Mouse (Mus musculus) testis, adult 2 months (tissue): ENCODE measurements around the gene Oaz2. TPM values are rescaled to one million over a fixed set of nuclear protein-coding genes. Genes with fewer than 3 reads are reported as not detected.

Source experiments
- H3K27ac ChIP-seq: fragments of 200-500 bp; 2 replicates; pipeline ENCODE4 v1.5.1; 2012; ENCODE audit warnings: low read depth, low read length; ENCODE audit not compliant: control insufficient read depth, insufficient read depth
- H3K27me3 ChIP-seq: fragments of 200-500 bp; 2 replicates; pipeline ENCODE4 v1.6.1; 2012; ENCODE audit warnings: mild to moderate bottlenecking, low read length, moderate library complexity; ENCODE audit not compliant: control insufficient read depth, insufficient read depth
- H3K36me3 ChIP-seq: fragments of 200-500 bp; 2 replicates; pipeline ENCODE4 v1.6.1; 2012; ENCODE audit warnings: mild to moderate bottlenecking, low read length; ENCODE audit not compliant: control insufficient read depth, insufficient read depth
- H3K4me1 ChIP-seq: fragments of 200-500 bp; 2 replicates; pipeline ENCODE4 v1.6.1; 2012; ENCODE audit warnings: low read length; ENCODE audit not compliant: control insufficient read depth, insufficient read depth
- H3K4me3 ChIP-seq: fragments of 200-500 bp; 2 replicates; pipeline ENCODE4 v1.5.1; 2012; ENCODE audit warnings: low read depth, mild to moderate bottlenecking, low read length, moderate library complexity, mixed read lengths; ENCODE audit not compliant: control insufficient read depth
- CTCF ChIP-seq: fragments of 200-500 bp; IDR thresholded peaks from 2 replicates; pipeline ENCODE4 v1.5.1; 2012; ENCODE audit warnings: low read depth, mild to moderate bottlenecking, inconsistent platforms, low read length, moderate library complexity; ENCODE audit not compliant: control insufficient read depth, insufficient read depth, insufficient replicate concordance
- POLR2A ChIP-seq: fragments of 200-500 bp; IDR thresholded peaks from 2 replicates; pipeline ENCODE4 v1.6.1; 2012; ENCODE audit warnings: low read depth, mild to moderate bottlenecking, inconsistent platforms, low read length, moderate library complexity; ENCODE audit not compliant: control insufficient read depth
- polyA plus RNA-seq: library from polyadenylated mRNA; depleted of rRNA; stranded (reverse); fragments of >200 nt; gene quantifications from 2 replicates; pipeline ENCODE4 v1.2.3, GENCODE M21; 2012

Gene Oaz2
- polyA plus RNA-seq, 1 experiment = 147 TPM

DNA sequence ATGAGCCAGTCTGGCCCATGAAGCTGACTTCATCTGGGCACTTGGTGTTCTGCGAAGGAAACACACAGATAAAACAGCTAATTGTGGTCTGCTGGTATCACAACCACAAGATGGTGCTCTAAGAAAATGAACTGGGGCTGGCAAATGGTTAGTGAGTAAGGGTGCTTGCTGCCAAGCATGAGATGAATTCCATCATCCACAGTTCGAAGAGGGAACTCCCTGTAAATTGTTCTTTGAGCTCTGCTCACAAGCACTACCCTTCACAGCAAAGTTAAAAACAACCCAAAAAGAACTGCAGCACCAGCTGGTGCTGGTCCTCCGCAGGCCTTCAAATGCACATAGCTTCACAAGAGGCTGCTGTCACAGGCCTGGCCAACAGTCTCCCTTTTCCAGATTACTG lies 27.8 kb downstream of the Oaz2 start:
- peak overlapping the region; percentile 3 for H3K27ac ChIP-seq

DNA sequence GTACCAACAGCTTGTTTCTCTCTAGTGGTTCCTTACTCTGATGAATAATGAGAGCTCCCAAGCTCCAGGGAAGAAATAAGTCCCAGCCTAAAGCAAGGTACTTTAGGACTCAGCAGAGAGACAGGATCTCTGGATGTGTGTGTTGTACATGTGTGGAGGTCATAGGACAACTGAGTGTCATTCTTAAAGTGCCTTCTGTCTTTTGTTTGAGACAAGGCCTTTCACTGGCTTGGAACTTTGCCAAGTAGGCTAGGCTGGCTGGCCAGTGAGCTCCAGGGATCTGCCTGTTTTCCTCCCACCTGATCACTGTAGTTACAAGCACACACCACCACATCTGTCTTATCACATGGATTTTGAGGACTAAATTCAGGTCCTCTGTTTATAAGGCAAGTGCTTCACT lies 28.5 kb downstream of the Oaz2 start:
- no peak overlapping the region for H3K4me3 ChIP-seq
- peaks cover 1% of the 10 kb centered on the region for H3K36me3 ChIP-seq
- H3K27ac ChIP-seq = no peak overlapping the region
- no peak for TF ChIP-seq POLR2A
- no peak for TF ChIP-seq CTCF
- H3K4me1 ChIP-seq = peaks cover 2% of the 10 kb centered on the region; the same call in 1 of the 2 replicates
- no peaks in the 10 kb centered on the region for H3K27me3 ChIP-seq

More for the DNA sequence above, 27.8 kb downstream of the Oaz2 start:
- H3K27me3 ChIP-seq = no peaks in the 10 kb centered on the region
- peaks cover 2% of the 10 kb centered on the region; the same call in 1 of the 2 replicates for H3K4me1 ChIP-seq
- TF ChIP-seq POLR2A (no peak), CTCF (no peak)
- H3K4me3 ChIP-seq = peak overlapping the region; percentile 52
- no peaks in the 10 kb centered on the region; the same call in 1 of the 2 replicates for H3K36me3 ChIP-seq

DNA sequence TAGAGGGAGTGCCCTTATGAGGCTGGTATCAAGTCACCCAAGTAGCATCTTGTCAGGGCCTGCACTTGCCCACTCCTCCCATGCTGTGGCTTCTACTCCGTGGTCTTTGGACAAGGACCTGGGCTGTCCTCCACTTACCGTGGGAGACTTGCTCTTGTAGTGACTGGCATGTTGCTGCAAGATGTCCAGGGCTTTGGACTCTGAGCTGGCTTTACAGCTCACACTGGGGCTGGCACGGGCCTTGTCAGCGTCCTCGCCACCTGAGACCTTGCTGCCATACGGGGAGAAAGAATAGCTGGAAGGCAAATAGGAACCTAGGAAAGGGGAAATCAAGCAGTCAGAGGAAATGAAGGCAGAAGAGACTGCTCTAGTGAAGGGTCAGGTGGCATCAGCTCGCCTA lies 29.6 kb downstream of the Oaz2 start:
- no peak for TF ChIP-seq CTCF
- TF ChIP-seq POLR2A = no peak
- no peak overlapping the region for H3K27ac ChIP-seq
- peaks cover 1% of the 10 kb centered on the region for H3K36me3 ChIP-seq

DNA sequence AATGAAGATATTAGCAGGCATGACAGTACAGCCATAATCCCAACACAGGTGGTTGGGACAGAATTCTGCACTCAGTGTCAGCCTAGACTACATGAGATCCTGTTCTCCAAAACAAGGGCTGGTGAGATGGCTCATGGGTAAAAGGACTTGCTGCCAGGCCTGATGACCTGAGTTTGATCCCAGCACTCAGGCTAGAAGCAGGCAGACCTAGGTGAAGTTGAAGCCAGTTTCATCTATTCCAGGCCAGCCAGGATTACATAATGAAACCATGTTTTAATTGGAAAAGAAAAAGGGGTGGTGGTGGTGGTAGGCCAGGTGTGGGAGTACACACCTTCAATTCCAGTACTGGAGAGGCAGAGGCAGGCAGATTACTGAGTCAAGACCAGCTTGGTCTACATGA lies 30.2 kb downstream of the Oaz2 start:
- peaks cover 1% of the 10 kb centered on the region for H3K36me3 ChIP-seq
- no peak overlapping the region for H3K4me3 ChIP-seq
- TF ChIP-seq POLR2A = no peak
- no peak for TF ChIP-seq CTCF
- H3K4me1 ChIP-seq = peaks cover 2% of the 10 kb centered on the region; the same call in 1 of the 2 replicates
- H3K27ac ChIP-seq = no peak overlapping the region
- no peaks in the 10 kb centered on the region for H3K27me3 ChIP-seq

More for the DNA sequence above, 29.6 kb downstream of the Oaz2 start:
- Histone ChIP-seq H3K27me3 (no peaks in the 10 kb centered on the region), H3K4me1 (peaks cover 2% of the 10 kb centered on the region; the same call in 1 of the 2 replicates), H3K4me3 (no peak overlapping the region)

DNA sequence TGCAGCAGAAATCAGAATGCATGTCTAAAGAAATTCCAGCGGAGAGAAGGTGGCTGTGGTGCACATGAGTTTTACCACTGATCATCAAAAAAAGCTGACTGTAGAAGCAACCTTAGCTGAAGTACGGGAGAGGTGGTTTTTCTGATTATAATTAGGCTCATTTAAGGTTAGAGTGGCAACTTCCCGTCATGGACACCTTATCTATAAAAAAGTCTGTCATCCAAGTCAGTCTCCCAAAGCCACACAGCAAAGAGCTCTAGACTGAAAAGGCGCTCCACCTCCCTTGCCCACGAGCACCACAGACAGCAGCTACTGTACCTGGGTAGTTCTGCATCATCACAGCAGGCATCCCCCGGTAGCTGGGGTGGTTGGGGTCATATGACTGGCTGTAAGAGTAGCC lies 32.7 kb downstream of the Oaz2 start:
- Histone ChIP-seq H3K27me3 (no peaks in the 10 kb centered on the region), H3K36me3 (peaks cover 3% of the 10 kb centered on the region), H3K4me3 (no peak overlapping the region), H3K27ac (no peak overlapping the region), H3K4me1 (no peaks in the 10 kb centered on the region)
- TF ChIP-seq CTCF = no peak
- TF ChIP-seq POLR2A = no peak

DNA sequence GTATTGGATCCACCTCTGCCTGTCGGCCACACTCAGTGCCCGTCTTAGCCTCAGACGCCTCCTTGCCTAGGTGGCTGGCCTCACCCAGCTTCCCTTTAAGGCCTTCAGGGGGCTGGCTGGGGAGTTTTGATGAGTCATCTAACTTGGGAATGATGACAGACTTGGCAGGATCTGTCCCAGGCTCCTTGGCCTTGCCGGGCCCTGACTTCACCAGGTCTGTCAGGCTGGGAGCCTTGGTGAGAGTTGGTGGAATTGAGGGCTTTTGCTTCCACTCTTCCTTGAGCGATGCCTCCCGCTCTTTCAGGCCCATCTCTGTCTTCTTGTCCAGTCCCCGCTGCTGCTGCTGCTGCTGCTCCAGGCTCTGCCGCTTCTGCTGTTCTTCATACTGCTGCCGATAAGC lies 34.5 kb downstream of the Oaz2 start:
- Histone ChIP-seq H3K36me3 (peaks cover 3% of the 10 kb centered on the region), H3K27ac (no peak overlapping the region), H3K4me1 (no peaks in the 10 kb centered on the region), H3K4me3 (no peak overlapping the region), H3K27me3 (no peaks in the 10 kb centered on the region)
- no peak for TF ChIP-seq CTCF
- no peak for TF ChIP-seq POLR2A

DNA sequence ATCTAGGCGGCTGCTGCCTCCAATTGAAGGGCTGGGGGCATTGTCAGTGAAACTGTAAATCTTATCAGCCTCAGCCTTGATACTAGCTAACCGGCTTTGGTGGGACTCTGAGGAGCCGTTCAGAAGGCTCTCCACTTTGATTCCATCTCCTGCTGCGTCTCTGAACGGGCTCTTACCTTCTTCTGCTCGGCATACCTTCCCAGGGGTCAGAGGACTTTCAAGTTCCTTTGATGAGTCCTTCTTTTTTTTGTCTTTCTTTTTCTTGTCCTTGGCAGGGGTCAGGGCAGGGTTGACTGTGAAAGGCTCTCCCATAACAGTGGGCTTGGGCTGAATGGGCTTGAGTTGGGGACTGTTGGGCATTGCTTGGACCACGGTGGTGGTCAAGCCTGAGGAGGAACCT lies 35.4 kb downstream of the Oaz2 start:
- H3K27ac ChIP-seq = no peak overlapping the region
- H3K36me3 ChIP-seq = peaks cover 3% of the 10 kb centered on the region
- H3K27me3 ChIP-seq = no peaks in the 10 kb centered on the region
- no peak overlapping the region for H3K4me3 ChIP-seq
- TF ChIP-seq POLR2A (no peak), CTCF (no peak)
- H3K4me1 ChIP-seq = no peaks in the 10 kb centered on the region

DNA sequence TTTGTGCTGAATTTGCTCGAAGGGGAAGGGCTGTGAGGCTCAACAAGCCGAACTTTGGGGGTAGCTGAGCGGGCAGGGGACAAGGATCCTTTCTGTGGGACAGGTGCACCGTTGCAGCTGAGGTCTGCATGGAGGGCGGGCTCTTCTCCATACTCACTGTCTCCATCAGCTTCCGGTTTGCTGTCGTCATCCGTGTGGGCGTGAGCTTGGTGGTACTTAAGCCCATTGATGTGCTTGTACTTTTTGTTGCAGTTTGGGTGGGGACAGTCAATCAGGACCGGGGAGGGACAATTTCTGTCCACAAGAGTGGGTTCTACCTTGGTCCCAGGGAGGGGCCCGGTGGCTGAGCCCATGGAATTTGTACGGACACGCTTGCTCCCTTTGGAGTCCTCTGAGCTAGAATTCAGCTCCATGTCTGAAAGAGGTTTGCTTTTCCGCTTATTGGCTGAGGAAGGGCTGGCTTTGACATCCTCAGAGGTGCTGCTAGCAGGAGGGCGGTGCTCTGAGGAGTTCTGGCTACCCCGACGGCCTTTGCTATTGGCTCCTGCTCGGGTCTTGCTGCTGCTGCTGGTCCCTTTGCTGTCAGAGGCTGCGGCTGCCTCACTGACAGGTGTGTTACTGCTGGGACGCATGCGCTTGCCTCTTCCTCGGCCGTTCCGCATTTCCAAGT lies 36.3 kb downstream of the Oaz2 start:
- Histone ChIP-seq H3K4me3 (no peak overlapping the region), H3K36me3 (peaks cover 3% of the 10 kb centered on the region), H3K27me3 (no peaks in the 10 kb centered on the region), H3K4me1 (no peaks in the 10 kb centered on the region), H3K27ac (no peak overlapping the region)
- TF ChIP-seq POLR2A (no peak), CTCF (no peak)
